Mouse (Mus musculus) CD8-positive naive resting alpha-beta T cell, adult 2 months (primary cell): ENCODE results near the gene Adprm.
"Not testable (repeated sequence)": the region's sequence is repeated elsewhere in the genome, so short reads cannot be mapped to it uniquely, and the experiment has no call there.

Source experiments
- DNase-seq, 2 experiments: peaks; one replicate each; pipeline ENCODE4 v3.0.0; 2022; ENCODE audit warnings: low read depth in 2 of 2, low spot score in 2 of 2

Gene Adprm

DNA sequence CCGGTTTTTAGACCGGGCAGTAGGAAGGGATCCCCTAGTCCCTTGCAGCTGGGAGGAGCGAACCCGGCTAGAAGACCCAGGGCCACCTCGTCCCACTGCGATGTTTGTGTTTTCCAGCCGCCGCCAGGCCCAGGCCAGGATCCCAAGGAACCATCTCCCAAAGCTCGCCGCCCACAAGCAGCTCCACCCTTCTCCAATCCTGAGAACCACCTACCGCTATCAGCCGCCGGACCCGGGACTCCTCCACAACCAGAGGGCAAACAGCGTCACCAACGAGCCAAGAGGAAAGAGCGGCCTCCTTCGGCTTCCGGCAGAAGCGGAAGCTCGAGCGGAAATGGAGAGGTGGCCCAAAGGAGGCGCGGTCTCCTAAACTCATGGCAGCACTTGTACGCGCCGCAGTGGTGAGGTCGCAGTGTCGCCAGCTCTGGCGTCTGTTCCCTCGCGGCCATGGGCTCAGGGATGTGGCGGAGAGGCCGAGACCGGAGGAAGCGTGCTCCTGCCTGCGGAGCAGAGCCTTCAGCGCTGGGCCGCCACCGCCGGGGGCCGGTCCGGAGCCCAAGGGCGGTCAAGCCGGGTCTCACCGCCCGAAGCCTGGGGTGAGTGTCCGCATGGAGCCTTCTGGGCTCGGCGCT is at the start of gene Adprm, which contains the start of gene Sco1:
Adprm (minus strand) TSS at position 274 of the 632 bp plus-strand sequence.
Sco1 (plus strand) TSS at position 350 of the 632 bp plus-strand sequence.
- peak; percentile 73 to 78 for DNase-seq

DNA sequence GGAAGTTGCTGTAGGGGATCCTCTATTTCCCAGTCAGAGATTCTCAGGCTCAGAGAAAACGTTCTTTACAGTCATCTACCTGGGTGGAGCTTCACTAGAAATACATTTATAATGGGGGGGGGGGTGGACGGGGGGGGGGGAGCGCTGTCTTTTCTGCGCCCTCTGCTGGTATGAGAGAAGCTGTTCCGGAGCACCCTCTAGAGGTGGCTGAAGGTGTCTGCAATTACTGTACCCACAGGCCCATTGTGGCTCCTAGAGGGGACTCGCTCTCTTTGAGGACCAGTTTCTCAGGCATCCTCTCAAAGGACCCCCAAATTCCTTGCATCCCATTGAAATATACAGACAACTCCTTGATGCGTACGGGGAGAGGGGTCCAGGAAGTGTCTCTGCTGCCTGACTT is 49.3 kb upstream of the Adprm start:
- DNase-seq: peak; percentile 22 to 39

DNA sequence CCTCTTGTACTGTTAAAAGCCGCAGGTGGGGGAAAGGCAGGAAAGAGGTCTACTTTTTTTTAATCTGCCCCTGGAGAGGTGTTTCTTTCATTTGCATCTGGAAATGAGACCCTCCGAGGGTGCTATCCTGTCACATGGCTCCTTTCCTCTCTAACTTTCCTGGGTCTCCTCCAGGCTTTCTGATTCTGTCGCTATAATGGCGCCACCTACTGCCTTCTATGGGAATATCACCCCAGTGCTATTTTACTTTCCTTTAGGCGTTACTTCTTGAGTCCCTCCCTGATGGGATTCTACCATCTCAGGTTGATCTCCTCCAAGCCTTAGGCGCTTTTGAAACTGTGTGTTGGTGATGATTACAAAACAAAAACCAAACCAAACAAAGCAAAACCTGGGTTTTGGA is 47.8 kb upstream of the Adprm start:
- no peak for DNase-seq

DNA sequence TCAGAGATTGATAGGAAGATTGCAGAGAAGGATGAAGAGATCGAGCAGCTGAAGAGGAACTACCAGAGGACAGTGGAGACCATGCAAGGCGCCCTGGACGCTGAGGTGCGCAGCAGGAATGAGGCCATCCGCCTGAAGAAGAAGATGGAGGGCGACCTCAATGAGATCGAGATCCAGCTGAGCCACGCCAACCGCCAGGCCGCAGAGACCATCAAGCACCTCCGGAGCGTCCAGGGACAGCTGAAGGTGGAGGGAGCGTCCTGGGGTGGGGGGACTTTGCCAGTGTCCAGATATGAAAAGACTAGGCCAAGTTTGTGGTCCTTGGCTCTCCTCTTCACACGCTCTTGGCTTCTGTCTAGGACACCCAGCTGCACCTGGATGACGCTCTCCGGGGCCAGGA is 46.8 kb upstream of the Adprm start:
- no peak for DNase-seq

DNA sequence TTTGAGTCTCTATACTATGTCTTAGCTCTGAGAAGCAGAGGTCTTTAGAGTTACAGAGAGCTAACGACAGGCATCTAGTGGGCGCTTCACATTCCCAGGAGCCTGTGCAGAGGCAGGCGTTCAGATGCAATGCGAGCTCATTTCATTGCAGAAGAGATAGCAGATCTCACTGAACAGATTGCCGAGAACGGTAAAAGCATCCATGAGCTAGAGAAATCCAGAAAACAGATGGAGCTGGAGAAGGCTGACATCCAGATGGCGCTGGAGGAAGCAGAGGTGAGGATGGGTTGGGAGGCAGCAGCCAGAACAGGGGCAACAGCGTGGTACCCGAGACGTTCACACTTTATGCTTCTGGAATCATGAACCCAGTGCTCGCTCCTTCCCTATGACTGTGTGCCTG is 46.0 kb upstream of the Adprm start:
- DNase-seq: no peak

DNA sequence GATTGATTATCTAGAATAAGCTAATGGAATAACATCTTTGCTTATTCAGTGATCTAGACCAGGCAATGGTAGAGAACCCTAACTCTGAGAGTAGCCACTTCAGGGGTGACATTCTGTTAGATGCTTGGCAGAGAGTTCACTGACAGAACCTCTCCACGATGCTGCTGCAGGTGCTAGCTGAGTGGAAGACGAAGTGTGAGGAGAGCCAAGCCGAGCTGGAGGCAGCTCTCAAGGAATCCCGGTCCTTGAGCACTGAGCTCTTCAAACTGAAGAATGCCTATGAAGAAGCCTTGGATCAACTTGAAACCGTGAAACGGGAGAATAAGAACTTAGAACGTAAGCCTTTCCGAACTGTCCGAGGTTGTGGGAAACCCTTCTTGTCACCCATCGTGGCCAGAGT is 45.3 kb upstream of the Adprm start:
- DNase-seq: no peak

DNA sequence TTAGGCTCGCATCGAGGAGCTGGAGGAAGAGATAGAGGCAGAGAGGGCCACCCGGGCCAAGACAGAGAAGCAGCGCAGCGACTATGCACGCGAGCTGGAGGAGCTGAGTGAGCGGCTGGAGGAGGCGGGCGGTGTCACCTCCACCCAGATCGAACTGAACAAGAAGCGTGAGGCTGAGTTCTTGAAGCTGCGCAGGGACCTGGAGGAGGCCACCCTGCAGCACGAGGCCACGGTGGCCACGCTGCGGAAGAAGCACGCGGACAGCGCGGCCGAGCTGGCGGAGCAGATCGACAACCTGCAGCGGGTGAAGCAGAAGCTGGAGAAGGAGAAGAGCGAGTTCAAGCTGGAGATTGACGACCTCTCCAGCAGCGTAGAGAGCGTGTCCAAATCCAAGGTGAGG is 42.1 kb upstream of the Adprm start:
- no peak for DNase-seq

DNA sequence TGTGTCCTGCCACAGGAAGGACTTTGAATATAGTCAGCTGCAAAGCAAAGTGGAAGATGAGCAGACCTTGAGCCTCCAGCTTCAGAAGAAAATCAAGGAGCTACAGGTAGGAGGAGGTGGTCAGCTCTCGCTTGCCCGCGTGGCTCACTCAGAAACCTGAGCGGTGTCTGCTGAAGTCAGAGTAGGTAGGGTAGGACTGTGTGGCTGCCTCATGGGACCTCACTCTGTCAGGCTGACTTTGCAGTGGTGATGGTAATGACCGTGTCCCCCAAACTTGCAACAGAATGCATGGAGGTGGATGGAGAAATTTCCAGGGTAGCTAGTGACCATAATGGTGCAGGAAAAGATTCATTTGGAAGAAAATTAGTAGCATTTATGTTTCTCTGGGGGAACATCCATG is 41.3 kb upstream of the Adprm start:
- DNase-seq: no peak

DNA sequence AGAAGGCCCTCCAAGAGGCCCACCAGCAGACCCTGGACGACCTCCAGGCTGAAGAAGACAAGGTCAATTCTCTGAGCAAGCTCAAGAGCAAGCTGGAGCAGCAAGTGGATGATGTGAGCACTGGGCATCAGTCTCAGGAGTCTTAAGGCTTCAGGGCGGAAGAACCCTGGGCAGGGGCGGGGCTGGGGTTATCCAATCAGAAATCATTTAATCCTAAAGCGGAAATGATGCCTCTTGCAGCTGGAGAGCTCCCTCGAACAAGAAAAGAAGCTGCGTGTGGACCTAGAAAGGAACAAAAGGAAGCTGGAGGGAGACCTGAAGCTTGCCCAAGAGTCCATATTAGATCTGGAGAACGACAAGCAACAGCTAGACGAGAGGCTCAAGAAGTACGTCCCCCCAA is 40.8 kb upstream of the Adprm start:
- no peak for DNase-seq

DNA sequence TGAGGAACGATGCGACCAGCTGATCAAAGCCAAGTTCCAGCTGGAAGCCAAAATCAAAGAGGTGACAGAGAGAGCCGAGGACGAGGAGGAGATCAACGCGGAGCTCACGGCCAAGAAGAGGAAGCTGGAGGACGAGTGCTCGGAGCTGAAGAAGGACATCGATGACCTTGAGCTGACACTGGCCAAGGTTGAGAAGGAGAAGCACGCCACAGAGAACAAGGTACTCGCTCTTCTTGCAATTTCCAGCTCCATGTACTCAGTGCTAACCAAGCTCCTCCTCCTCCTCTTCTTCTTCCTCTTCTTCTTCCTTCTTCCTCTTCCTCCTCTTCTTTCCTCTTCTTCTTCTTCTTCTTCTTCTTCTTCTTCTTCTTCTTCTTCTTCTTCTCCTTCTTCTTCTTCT is 40.0 kb upstream of the Adprm start:
- not testable (repeated sequence) for DNase-seq

DNA sequence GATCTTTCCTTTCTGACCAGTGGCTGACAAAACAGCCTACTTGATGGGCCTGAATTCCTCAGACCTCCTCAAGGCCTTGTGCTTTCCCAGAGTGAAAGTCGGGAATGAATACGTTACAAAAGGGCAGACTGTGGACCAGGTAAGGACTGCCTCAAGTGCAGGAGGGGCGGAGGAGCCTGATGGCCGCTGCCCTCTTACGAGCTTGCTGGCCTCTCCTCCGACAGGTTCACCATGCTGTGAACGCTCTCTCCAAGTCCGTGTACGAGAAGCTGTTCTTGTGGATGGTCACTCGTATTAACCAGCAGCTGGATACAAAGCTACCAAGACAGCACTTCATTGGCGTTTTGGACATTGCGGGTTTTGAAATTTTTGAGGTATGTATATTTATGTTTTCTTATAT is 34.8 kb upstream of the Adprm start:
- DNase-seq: no peak

DNA sequence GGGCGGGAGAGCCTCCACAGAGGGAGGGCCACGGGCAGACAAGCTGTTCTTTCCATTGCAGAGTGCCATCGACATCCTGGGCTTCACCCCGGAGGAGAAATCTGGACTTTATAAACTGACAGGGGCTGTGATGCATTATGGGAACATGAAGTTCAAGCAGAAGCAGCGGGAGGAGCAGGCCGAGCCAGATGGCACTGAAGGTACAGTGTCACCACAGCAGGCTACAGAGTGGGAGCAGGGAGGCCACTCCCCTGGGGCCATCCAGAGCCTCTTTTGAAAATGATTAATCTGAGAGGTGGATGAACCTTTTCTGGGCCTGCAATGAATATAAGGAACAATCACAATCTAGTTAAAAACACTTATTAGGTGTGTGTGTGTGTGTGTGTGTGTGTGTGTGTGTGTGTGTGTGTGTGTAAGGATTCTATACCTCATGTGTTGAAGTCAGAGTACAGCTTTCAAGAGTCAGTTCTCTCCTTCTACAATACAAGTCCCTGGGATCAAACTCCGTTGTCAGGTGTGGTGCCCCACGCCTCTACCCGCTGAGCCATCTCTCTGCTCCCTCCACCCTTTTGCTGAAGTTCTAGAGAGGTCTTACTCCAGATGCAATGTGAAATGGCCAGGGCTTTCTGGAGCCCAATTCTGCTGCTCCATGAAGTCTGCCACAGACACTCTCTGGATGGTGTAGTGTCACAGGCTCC is 34.2 kb upstream of the Adprm start:
- DNase-seq: no peak

DNA sequence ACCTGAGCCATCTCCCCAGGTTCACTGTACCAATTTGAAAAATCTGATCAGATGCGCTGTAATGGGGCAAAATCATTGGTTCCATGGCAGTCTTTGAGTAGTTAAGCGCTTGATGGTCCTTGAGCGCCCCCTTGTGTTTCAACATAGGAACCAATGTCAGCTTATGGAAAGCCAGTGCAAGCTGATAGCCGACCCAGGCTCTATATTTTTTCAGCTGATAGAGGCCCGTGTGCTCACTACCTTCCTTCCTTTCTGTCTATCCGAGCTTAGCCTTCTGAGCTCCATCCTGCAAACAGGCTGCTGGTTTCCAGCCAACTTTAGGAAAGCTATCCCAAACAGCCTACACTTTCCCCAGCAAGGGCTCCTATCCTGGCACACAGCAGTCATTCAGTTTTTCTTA is 33.1 kb upstream of the Adprm start:
- DNase-seq: peak; percentile 45 to 63

DNA sequence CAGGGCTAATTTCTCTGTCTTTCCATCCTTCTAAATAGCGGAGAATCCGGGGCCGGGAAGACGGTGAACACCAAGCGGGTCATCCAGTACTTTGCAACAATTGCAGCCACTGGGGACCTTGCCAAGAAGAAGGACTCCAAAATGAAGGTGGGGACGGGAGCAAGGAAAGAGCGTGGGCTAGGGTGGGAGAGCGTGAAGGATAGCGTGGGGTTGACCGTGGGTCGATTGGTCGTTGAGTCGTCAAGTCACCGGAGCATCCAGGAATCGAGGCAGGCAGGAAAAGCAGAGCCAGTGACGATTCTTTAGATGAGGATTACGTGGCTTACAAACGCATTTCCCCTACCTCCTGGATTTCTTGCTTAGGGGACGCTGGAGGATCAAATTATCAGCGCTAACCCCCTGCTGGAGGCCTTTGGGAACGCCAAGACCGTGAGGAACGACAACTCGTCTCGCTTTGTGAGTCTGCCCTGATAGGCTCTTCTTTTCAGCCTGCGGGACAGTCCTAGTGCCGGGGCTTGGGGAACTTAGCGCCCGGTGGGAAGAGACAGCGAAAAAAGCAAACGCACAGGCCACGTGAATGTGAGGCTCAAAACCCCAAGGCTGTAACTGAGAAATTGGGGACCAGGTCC is 31.4 kb upstream of the Adprm start:
- no peak for DNase-seq

DNA sequence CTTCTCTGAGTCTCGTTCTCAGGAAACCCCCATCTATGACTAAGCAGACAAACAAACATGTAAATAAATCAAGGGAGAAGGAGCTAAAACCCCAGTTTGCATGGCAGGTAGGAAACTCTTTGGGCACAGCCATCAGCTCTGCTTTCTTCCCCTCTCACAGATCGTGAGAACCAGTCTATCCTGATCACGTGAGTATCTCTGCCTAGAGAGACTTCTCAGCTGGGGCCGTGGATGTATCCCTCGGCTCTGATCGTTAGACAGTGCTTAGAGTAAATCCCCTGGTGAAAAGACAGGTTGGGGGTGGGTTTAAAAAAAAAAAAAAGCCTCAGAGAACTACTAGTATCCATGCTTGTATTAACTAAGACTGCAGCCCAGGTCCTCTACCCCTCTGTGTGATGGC is 30.8 kb upstream of the Adprm start:
- DNase-seq: no peak

DNA sequence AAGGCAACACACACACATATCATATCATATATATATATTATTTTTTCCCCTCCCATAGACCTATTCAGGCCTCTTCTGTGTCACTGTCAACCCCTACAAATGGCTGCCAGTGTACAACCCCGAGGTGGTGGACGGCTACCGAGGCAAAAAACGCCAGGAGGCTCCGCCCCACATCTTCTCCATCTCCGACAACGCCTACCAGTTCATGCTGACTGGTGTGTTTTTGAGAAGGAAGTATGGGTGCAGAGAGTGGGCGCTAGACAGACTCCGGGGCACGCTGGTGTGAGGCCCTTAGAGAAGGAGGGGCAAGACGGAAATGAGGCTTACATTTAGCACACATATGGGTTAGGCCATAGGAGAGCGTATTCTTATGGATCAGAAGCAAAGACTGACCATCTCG is 30.4 kb upstream of the Adprm start:
- DNase-seq: no peak

DNA sequence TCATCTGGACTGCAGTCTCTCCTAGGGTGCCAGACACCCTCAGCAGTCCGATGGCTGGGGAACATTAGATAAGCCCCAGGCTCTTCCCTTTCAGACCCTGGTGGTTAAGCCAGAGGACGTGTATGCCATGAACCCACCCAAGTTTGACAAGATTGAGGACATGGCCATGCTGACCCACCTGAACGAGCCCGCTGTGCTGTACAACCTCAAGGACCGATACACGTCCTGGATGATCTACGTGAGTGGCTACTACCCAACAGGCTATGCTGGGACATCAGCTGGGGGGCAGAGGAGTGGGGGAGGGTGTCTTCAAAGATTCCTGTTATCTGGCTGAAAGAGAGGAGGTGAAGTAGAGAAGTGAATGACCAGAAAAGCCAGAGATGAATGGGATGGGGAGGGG is 29.8 kb upstream of the Adprm start:
- no peak for DNase-seq

DNA sequence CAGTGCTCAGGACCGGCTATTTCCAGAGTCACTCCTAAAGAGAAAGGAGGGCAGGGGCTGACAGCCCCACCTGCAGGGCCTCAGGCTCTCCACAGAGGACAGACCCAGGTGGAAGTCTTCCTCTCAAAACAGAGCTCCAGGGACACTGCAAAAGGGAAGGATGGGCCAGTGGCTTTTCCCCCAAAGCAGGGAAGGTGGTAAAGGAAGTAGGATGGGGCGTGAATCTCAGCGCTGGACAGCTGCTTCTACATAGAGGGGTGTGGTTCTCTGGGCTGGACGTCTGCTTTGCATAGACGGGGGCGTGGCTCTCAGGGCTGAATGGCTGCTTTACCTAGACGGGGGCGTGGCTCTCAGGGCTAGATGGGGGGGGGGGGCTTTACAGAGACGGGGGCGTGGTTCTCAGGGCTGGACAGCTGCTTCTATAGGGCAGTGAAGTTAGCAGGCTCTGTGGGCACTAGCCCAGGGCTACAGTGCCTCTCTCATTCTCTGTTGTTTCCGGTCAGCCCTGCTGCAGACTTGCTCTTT is 28.8 kb upstream of the Adprm start:
- DNase-seq: no peak

DNA sequence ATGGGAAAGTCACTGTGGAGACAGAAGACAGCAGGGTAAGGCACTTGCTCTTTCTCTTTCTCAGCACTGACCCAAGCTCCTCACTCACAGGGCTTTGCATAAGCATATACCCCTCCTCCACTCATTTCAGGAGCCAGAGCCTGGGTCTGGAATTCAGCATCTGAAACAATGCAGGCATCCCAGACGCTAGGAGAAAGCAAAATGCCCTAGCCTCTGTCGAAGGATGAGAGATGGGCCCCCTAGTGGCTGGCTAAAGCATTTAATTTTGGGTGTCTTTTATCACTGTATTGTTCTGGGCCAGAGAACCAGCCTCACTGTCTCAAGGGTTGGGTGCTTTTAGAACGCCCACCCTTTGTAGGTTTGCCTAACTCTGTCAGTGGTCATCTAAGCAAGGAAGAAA is 27.8 kb upstream of the Adprm start:
- DNase-seq: peak; percentile 8 to 35

DNA sequence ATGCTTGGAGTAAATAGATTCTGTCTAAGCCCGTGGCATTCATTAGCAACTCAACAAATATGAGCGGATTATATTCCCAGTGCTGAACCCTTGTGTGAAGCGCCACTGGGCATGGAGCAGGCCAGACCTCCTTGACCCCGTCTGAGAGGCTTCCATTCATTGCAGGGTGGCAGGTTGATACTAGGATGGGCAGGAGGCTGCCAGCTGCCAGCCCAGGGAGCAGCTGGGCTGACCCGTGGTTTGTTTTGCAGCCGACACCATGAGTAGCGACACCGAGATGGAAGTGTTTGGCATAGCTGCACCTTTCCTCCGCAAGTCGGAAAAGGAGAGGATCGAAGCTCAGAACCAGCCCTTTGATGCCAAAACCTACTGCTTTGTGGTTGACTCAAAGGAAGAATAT is 27.3 kb upstream of the Adprm start:
- no peak for DNase-seq

DNA sequence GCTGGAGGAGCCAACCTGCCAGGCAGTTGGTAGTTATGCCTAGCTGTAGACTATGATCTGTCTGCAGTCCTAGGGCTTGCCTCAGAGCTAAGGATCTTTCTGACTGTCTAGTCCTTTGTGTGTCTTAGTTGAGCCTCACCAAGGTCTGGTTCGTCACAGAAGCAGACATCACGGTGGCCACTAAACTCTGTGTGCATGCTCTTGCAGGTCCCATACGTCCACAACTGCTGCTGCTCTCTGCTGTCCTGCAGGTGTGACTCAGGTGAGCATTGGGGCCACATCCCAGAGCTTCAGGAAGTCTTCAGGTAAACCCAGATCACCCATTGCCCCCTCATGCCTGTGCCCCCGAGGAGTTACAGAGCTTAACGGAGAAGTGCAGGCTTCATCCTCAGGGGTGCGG is 26.5 kb upstream of the Adprm start:
- no peak for DNase-seq

DNA sequence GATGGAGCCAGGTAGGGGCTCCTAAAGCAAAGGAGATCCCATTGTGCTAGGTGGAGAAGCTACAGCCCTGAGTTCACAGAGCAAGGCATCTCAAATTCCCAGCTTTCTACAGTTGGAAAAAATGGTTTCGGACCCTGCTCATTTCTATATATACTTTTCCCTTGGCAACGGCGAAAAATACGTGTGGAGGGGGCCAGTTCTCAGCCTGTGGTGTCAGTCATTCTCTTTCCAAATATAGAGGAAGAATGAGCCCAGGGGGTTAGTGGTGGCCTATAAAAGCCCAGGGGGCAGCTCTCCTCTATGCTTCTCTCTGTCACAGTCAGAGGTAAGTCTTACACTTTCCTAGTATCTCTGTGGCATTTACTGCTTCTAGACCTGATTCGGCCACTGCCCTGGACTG is 25.6 kb upstream of the Adprm start, which contains the start of gene Myh3:
Myh3 (plus strand) TSS at position 301 of the 400 bp plus-strand sequence.
- DNase-seq: no peak
